Mouse (Mus musculus): ENCODE results near the gene Pttg1ip. TPM values are rescaled to one million over a fixed set of nuclear protein-coding genes. Genes with fewer than 3 reads are reported as not detected.

Pttg1ip gene
- total RNA-seq (2021), result 10 to 100 TPM; 23.0 to 33.6 TPM
- long read RNA-seq, experiment 1, transcript Pttg1ip-201 (6 exons, 2,294 nt), result major isoform, 46 of 52 reads
- long read RNA-seq, experiment 1, partial matches to known transcripts, result 0 of 52 reads
- long read RNA-seq, experiment 1, other reads (novel, unspliced or antisense), result 5 of 52 reads
- long read RNA-seq, experiment 2, transcript Pttg1ip-201 (6 exons, 2,294 nt), result major isoform, 30 of 39 reads
- long read RNA-seq, experiment 2, partial matches to known transcripts, result 7 of 39 reads
- long read RNA-seq, experiment 2, other reads (novel, unspliced or antisense), result 2 of 39 reads

DNA sequence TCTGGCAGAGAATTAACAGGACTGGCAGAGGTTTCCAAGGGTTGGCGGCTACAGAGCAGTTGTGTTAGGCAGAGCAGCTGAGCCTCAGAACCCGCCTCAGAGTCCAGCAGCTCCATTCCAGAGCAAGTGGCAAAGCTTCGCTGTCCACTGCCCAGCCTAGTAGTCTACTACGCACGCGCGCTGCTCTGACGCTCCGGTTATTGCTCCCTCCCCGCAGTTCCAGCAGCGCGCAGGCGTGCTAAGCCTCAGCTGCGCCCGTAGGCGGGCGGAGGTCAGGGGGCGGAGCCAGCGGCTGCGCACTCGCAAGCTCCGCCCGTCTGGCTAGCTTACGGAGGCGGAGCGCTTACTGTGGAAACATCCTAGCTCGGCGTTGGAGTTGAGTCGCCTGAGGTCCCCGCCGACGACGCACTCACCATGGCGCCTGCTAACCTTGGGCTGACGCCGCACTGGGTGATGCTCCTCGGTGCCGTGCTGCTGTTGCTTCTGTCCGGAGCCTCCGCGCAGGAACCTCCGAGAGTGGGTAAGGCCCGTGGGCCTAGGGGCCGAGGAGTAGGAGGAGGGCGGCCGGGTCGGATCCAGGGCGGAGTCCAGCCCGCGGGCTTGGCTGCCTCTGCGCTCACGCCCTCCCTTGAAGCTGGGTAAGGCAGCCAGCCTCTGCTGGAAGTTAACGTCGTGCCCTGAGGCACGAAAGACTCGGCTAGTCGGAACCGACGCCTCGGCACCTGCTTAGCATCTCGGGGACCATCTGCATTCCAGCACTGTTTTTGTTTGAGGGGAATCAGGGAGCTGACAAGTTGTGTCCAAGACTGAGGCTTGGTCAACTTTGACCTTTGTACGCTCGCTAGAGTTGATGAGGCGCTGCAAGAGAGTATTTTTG, at the start of gene Pttg1ip:
Pttg1ip (plus strand) TSS at position 313 of the 877 bp plus-strand sequence.
- DNase-seq (ENCODE audit: low spot score), result peak; percentile 95

DNA sequence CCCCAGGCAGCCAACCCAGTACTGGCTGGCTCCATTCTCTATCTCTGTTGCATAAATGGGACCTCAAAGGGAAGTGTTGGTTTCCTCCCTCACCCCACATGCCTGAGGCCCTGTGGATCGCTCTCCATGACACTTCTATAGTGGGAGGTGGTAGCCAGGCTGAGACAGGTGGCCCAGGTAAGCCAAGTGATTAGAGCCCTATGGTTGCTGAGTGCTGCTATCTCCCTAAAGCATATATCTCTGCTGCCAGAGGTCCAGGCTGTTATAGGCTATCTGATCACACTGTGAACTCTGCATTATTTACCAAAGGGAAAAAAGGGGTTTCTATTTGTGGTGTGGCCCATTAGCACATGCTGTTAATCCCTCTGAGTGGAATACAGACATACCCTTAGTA, 49.5 kb upstream of the Pttg1ip start:
- DNase-seq (ENCODE audit: low spot score), result no peak

GRCm38 (mm10) chr10:77536727-77537126, 44.8 kb upstream of the Pttg1ip start:
- DNase-seq (ENCODE audit: low spot score), result no peak

DNA sequence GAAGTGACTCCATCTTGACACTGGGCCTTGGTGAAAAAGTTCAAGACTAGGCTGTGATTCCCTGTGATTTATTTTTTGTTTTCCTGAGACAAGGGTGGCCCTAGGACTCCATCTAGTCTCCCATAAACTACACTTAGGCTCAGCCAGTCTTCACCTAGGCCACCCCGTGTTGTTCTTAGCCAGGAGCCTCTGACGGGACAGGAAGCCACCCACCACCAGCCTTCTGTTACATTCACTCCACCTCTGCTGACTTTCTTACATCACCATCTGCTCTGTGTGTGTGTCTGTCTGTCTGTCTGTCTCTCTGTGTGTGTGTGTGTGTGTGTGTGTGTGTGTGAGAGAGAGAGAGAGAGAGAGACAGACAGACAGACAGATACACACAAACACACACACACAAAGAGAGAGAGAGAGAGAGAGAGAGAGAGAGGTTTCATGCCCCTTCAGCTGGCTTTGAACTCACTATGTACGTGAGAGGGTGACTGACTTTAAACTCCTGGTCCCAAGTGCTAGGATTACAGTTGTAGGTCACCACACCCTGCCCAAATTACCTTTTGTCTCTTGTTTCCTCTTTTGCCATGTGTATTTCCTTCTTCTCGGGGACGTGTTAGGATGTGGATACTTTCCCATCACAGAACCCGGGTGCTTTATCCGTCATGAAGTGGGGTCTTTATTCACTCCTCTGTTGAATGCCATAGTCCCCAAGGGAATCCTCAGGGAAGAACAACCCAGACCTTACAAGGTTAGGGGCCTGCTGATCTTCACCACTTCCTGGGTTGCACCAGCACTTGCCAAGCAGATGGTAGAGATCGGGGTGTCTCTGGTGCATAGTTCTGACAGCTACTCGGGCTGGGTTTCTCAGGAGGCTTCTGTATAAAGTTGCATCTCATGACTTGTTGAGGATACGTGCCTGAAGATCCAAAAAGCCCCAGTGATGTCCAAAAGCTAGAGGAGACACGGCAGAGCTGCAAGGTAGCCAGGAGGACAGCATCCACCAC, 44.0 kb upstream of the Pttg1ip start:
- DNase-seq (ENCODE audit: low spot score), result no peak

DNA sequence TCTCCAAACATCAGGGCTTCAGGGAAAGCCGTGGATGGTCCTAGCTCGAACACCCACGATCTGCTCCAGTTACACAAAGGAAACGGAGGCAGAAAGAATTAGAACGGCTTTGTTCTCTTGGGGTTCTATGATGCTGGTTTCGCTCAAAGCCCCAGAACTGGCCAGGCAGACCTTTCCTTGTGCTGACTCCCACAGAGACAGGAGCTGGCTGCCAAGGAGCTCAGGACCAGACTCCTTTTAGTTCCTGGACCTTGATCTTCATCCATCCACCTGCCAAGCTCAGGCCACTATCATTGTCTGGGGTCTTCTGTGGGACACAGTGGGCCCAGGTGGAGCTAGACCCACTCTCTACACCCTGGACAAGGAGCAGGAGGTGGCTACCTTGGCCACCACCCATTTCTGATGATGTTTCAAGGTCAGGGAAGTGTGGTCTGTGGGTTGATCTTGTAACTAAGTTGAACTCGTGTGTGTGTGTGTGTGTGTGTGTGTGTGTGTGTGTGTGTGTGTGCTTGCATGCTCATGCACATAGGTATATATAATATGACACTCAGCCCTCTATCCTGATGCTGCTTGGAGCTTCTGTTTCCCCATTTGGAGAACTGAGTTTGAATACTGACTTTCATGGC, 42.1 kb upstream of the Pttg1ip start:
- DNase-seq (ENCODE audit: low spot score), result no peak

DNA sequence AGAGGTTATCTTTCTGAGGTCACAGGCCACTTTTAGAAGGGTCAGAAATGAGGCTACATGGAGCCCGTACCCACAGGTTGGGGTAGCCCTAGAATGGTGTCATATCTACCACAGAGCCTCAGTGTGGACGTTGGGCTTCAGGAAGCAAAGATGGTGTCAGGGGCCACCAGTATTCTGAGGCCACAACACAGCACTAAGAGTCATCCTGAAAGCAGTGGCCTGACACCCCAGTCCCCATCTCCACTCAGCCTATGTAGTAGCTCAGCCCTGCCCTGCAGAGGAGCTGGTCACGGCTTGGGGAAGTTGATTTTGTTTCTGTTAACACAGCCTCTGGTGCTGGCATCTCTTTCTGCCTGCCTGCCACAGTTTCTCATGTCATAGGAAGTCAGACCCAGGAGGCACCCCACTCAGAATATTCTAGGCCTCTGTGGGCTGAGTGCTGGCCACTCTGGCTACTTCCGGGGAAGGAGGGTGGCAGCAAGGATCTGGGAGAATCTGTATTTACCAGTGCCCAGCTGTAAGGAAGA, 40.9 kb upstream of the Pttg1ip start:
- no peak for DNase-seq (ENCODE audit: low spot score)

- DNase-seq (ENCODE audit: low spot score), result no peak
These were observed 39.5 kb upstream of the Pttg1ip start for GRCm38 (mm10) chr10:77541864-77542666.

DNA sequence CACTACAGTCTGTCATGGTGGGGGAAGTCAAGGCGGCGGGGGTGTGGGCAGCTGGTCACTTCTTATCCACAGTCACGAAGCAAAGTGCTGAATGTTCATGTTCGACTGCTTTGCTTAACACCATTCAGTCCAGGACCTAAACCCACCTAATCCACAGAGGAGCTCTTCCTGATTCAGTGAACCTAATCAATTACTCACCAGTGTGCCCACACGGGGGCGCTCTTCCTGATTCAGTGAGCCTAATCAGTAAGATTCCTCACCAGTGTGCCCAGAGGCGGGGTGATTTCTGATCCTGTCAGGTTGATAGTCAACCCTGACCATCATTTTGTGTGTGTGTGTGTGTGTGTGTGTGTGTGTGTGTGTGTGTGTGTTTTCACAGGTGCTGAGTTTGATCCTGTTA, 38.3 kb upstream of the Pttg1ip start:
- DNase-seq (ENCODE audit: low spot score), result no peak

DNA sequence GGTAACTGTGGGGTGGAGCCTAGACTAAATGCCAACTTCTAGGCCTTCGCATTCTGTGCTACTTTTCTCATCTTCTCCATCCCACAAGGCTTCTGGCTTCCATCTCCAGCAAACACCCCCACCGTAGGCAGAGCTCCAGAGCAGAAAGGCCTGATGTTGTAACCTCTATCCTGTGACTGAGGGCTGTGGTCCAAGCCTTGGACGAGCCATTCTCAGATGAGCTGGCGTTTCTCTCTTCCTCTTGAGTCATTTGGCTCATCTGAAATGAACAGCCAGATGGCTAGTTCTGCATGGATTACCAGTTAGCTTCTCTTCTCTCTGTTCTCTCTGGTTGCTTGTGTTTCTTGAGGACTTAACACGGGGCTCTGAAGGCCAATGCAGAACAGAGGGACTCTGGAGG, 36.6 kb upstream of the Pttg1ip start:
- peak; percentile 90 for DNase-seq (ENCODE audit: low spot score)

GRCm38 (mm10) chr10:77548576-77548975, 32.9 kb upstream of the Pttg1ip start:
- no peak for DNase-seq (ENCODE audit: low spot score)

DNA sequence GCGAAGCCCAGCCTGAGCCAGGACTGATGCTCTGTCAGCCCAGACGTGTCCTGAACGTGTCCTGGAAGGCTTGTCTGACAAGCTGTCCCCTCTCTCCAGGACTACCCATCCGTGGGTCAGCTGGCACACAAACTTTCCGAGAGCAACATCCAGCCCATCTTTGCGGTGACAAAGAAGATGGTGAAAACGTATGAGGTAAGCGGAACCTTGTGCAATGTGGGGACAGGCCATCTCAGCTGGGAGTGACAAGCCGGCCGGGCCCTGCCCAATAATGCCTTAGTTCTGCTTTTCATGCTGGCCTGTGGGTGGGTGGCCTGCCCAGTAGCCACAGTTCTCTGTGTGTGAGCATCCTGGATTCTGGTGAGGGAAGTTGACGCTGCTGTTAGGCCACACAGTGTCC, 30.6 kb upstream of the Pttg1ip start:
- peak; percentile 37 for DNase-seq (ENCODE audit: low spot score)

- no peak for DNase-seq (ENCODE audit: low spot score)
These were observed 29.4 kb upstream of the Pttg1ip start for GRCm38 (mm10) chr10:77552162-77552561.

DNA sequence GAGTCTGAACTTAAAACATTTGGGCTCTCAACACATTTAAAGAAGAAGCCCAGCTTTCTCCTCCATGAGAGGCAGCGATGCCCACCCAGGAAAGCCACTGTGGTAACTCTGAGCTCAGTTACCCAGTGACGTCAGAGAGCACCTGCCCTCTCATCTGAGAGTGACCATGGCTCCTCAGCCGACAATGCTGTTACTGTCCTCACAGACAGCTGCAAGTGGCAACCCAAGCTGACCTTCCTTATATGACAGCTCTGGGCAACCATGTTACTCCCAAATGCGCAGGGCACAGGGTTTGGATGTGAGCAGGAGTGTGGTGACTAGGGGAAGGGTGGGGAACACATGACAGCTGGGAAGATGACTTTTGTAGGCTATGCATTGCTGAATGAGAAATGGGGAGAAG, 28.2 kb upstream of the Pttg1ip start:
- DNase-seq (ENCODE audit: low spot score), result no peak

DNA sequence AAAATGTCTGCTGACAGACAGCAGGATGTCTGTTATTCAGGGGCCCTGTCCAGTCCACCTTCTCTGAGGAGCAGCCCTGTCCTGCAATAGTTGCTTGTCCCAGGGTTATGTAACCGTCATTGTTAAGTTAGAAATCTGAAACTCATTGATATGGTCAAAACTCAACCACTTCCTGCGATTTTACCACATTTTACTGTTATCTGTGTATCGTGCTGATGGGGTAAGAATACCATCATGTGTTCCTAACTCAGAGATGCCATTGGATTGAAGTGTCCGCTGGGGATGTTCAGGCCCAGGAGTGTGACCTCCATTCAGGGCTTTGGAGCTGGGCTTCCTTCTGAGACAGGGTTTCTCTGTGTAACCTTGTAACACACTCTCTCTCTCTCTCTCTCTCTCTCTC, 26.6 kb upstream of the Pttg1ip start:
- DNase-seq (ENCODE audit: low spot score), result no peak

- DNase-seq (ENCODE audit: low spot score), result no peak
These were observed 24.9 kb upstream of the Pttg1ip start for GRCm38 (mm10) chr10:77556631-77557030.

- no peak for DNase-seq (ENCODE audit: low spot score)
These were observed 23.9 kb upstream of the Pttg1ip start for GRCm38 (mm10) chr10:77557641-77558040.

DNA sequence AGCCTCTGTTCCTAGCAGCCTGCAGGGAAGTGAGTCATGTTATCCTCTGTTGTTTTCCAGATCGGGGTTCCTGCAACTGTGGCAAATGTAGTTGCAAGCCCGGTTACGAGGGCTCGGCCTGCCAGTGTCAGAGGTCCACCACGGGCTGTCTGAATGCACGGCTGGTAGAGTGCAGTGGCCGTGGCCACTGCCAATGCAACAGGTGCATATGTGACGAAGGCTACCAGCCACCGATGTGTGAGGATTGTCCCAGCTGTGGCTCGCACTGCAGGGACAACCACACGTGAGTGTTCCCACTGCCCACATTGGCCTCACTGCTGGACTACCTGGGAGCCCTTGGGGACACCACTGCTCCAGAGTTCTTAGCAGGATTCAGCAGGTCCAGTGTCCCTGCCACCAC, 21.4 kb upstream of the Pttg1ip start:
- DNase-seq (ENCODE audit: low spot score), result no peak

DNA sequence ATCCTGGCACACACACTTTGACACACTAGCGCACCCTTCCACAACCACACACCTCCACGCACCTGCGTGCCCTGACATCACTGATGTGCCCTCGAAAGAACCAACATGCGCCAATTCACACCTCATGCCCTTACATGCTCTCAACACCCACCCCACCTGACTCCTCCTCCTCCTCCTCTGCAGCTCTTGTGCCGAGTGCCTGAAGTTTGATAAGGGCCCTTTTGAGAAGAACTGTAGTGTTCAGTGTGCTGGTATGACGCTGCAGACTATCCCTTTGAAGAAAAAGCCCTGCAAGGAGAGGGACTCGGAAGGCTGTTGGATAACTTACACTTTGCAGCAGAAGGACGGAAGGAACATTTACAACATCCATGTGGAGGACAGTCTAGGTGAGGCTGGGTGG, 20.7 kb upstream of the Pttg1ip start:
- DNase-seq (ENCODE audit: low spot score), result no peak

DNA sequence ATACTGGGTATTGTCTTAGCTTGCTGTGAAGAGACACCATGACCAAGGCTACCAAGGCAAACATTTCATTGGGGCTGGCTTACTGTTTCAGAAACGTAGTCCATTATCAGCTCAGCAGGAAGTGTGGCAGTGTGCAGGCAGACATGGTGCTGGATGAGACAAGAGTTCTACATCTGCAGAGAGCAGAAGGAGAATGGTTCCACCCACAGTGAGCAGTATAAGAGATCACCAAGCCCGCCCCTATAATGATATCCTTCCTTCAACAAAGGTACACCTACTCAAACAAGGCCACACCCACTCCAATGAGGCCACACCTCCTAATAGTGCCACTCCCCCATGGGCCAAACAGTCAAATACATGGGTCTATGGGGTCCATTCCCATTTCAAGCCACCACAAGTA, 20.0 kb upstream of the Pttg1ip start:
- DNase-seq (ENCODE audit: low spot score), result no peak

DNA sequence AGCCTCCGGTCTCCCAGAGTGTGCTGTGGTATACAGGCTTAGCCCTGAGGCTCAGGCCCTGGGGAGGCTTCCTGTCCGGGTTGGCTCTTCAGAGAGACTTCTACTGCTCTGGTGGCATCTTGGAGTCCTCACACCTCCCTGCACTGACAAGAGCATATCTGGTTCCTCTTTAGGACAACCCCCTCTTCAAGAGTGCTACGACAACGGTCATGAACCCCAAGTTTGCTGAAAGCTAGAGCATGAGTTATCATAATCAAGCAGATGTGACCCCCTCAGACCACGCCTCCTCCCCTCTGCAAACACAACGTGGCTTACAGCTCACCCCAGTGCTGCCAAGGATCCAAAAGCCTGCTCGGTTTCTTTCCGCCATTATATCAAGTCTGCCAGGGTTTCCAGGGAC, 16.5 kb upstream of the Pttg1ip start:
- DNase-seq (ENCODE audit: low spot score), result no peak
